Mouse (Mus musculus): Measurements from ENCODE around the gene Ogfod2. TPM values are rescaled to one million over a fixed set of nuclear protein-coding genes. Genes with fewer than 3 reads are reported as not detected.

Gene Ogfod2
- polyA plus RNA-seq, 1 experiment: 38.1 TPM

- TF ChIP-seq CTCF (IDR thresholded peaks at IDR 0.05; ENCODE audit: borderline replicate concordance, extremely low read depth, insufficient read depth, insufficient read length) (no peak), POLR2A (IDR thresholded peaks at IDR 0.05; ENCODE audit: borderline replicate concordance, extremely low read depth, insufficient read depth, insufficient read length, poor library complexity, severe bottlenecking) (no peak)
- DNase-seq (ENCODE audit: low read depth): no peak
These were observed 3.4 kb downstream of the Ogfod2 start for GRCm38 (mm10) chr5:124115531-124115930.

DNA sequence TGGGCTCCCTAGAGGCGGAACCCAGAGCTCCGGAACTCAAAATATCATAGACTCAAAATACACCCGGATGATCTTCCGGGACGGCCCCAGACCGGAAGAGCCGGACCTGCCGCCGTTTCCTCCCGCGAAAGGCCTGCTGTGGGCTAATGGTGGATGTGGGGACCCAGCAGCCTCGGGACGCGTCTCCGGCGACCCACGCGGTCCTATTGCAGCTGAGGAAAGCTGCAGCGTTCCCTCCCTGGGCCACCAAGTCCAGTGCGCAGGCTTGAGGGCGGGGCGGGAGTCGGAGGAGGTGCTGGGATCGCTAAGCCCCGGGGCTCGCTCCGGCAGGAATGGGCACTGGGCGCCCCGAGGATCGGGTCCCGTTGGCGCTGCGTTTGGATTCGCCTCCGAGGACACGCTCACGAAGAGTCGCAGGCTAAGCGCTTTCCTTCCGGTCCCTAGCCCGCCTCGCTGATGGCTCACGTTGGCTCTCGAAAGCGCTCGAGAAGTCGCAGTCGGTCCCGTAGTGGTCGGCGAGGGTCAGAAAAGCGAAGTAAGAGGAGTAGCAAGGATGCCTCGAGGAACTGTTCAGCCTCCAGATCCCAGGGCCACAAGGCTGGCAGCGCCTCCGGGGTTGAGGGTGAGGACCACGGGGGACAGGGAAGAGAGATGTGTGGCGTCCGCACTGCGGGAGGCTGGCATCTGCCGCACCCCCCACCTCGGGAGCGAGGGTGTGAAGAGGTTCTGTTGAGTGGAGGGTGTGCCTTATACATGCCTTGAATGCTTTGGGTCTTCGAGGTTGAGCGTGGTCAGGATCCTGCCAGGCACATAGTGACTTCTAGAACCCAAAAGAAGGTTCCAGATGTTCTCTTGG, 4.1 kb downstream of the Ogfod2 start, which contains the start of gene Arl6ip4:
Gene Arl6ip4, plus strand, starts transcription at position 100 of the 856 bp plus-strand sequence.
- DNase-seq (ENCODE audit: low read depth): peak; percentile 94
- TF ChIP-seq POLR2A (IDR thresholded peaks at IDR 0.05; ENCODE audit: borderline replicate concordance, extremely low read depth, insufficient read depth, insufficient read length, poor library complexity, severe bottlenecking) (peak; percentile 40; the same call in 1 of the 2 replicates), CTCF (IDR thresholded peaks at IDR 0.05; ENCODE audit: borderline replicate concordance, extremely low read depth, insufficient read depth, insufficient read length) (no peak)

DNA sequence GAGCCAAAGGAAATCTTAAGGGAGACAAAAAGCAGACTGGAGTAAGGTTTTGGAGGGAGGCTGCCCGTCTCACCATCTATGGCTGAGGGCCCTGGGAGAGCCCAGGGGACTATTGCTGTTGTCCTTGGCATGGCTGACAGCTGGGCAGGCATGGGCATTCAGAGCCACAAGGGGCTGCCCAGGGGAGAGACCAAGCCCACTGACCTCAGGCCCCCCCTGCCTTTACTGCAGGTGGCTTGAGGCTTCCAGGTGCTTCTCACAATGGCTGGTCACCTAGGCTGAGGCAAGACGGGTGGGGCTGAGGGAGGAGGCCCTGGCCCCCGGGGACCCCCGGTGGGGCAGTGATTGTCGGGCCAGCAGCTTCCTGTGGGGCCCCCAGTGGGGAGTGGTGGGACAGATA, 7.1 kb downstream of the Ogfod2 start:
- TF ChIP-seq POLR2A (IDR thresholded peaks at IDR 0.05; ENCODE audit: borderline replicate concordance, extremely low read depth, insufficient read depth, insufficient read length, poor library complexity, severe bottlenecking) (no peak), CTCF (IDR thresholded peaks at IDR 0.05; ENCODE audit: borderline replicate concordance, extremely low read depth, insufficient read depth, insufficient read length) (no peak)
- DNase-seq (ENCODE audit: low read depth): no peak

DNA sequence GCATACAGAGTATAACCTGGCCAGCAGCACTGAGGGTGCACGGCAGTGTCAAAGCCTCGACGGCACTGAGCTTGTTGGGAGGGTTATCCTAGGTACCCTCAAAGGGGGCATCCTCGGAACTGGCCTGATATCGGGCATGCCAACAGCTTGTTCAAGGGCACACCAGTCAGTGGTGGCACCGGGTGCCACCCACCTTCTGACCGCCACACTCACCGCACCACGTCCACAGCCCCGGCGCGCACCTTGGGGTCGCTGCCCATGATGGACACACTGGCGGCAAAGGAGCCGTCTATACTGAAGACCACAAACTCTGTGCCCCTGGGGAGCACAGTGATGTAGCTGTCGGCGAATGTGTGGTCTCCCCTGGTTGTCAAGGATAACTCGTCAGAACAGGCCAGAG, 10.3 kb downstream of the Ogfod2 start:
- no peak for TF ChIP-seq POLR2A (IDR thresholded peaks at IDR 0.05; ENCODE audit: borderline replicate concordance, extremely low read depth, insufficient read depth, insufficient read length, poor library complexity, severe bottlenecking)
- TF ChIP-seq CTCF (IDR thresholded peaks at IDR 0.05; ENCODE audit: borderline replicate concordance, extremely low read depth, insufficient read depth, insufficient read length): no peak
- no peak for DNase-seq (ENCODE audit: low read depth)

- no peak for TF ChIP-seq CTCF (IDR thresholded peaks at IDR 0.05; ENCODE audit: borderline replicate concordance, extremely low read depth, insufficient read depth, insufficient read length)
- TF ChIP-seq POLR2A (IDR thresholded peaks at IDR 0.05; ENCODE audit: borderline replicate concordance, extremely low read depth, insufficient read depth, insufficient read length, poor library complexity, severe bottlenecking): no peak
- no peak for DNase-seq (ENCODE audit: low read depth)
These were observed 13.0 kb downstream of the Ogfod2 start for GRCm38 (mm10) chr5:124125093-124125492.

DNA sequence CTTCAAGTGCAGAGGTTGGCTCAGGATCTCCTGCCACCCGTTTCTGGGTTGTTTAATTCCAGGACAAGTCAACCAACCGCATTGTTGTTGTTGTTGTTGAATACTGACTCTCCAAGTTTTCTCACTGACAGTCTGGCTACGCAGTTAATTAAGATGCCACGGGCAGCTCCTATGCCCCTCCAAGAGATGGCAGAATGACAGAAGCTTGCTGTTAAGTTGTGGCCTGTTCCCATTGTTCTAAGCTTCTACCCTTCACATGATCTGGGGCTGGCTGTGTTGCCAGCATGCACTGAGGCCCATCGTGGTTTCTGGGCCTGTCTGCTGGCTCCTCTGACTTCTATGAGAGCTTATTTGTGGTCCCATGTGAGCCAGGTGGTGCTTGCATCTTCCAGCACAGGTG, 22.2 kb downstream of the Ogfod2 start:
- no peak for DNase-seq (ENCODE audit: low read depth)
- TF ChIP-seq CTCF (IDR thresholded peaks at IDR 0.05; ENCODE audit: borderline replicate concordance, extremely low read depth, insufficient read depth, insufficient read length): no peak
- no peak for TF ChIP-seq POLR2A (IDR thresholded peaks at IDR 0.05; ENCODE audit: borderline replicate concordance, extremely low read depth, insufficient read depth, insufficient read length, poor library complexity, severe bottlenecking)

DNA sequence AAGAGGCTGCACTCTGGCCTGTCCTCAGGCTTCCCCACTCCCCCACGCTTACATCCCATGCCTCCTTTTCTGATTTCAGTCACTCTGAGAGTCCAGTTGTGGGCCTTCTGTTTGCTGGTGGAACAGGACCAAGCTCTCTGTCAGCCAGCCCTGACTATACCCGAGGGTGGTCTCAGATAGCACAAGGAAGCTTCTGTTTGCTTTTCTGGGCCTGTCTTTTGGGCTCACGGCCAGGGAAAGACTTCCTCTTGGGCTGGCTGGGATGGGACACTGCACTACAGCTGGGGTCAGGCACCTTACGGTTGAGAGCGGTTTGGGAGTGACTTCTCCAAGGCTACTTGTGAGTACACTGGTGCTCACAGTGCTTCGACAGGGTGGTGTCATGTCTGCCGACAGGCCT, 26.0 kb downstream of the Ogfod2 start:
- no peak for DNase-seq (ENCODE audit: low read depth)
- TF ChIP-seq POLR2A (IDR thresholded peaks at IDR 0.05; ENCODE audit: borderline replicate concordance, extremely low read depth, insufficient read depth, insufficient read length, poor library complexity, severe bottlenecking) (no peak), CTCF (IDR thresholded peaks at IDR 0.05; ENCODE audit: borderline replicate concordance, extremely low read depth, insufficient read depth, insufficient read length) (no peak)

DNA sequence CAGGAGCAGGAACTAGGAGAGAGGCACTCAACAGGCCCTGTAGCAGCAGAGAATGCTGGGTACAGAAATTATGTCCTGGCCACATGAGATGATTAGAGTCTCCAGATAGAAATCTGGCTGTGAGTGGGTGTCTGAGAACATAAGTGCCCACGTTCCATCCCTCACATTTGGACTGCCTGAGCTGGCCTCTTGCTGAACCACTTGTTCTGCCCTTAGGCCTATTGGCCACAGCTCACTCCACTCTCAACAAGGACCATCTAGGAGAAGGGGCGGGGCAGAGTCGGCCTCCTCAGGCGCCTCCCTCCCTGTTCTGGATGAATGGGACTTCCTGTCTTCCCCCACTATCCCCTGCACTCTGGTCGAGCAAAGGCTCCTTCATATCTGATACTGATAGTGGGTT, 36.9 kb downstream of the Ogfod2 start:
- no peak for DNase-seq (ENCODE audit: low read depth)
- TF ChIP-seq POLR2A (IDR thresholded peaks at IDR 0.05; ENCODE audit: borderline replicate concordance, extremely low read depth, insufficient read depth, insufficient read length, poor library complexity, severe bottlenecking) (no peak), CTCF (IDR thresholded peaks at IDR 0.05; ENCODE audit: borderline replicate concordance, extremely low read depth, insufficient read depth, insufficient read length) (no peak)

- DNase-seq (ENCODE audit: low read depth): no peak
- TF ChIP-seq CTCF (IDR thresholded peaks at IDR 0.05; ENCODE audit: borderline replicate concordance, extremely low read depth, insufficient read depth, insufficient read length): no peak
- no peak for TF ChIP-seq POLR2A (IDR thresholded peaks at IDR 0.05; ENCODE audit: borderline replicate concordance, extremely low read depth, insufficient read depth, insufficient read length, poor library complexity, severe bottlenecking)
These were observed 38.8 kb downstream of the Ogfod2 start for GRCm38 (mm10) chr5:124150895-124151294.

DNA sequence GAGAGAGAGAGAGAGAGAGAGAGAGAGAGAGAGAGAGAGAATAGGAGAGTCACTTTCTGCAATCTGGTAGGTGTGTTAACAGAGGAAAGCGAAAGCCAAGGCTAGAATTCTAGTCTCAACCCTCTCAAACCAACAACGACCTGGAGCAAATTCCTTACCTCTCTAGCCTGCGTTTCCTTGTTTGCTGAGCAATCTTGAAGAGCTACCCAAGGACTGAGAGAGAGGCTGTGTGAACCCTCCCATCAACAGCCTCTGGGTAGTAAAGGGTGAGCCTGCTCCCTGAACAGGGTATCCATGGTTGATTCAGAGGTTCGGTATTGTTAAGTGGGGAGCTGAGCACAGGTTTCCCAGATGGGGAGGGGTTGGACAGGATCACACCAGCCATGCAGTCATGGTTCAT, 40.6 kb downstream of the Ogfod2 start:
- DNase-seq (ENCODE audit: low read depth): no peak
- TF ChIP-seq CTCF (IDR thresholded peaks at IDR 0.05; ENCODE audit: borderline replicate concordance, extremely low read depth, insufficient read depth, insufficient read length) (no peak), POLR2A (IDR thresholded peaks at IDR 0.05; ENCODE audit: borderline replicate concordance, extremely low read depth, insufficient read depth, insufficient read length, poor library complexity, severe bottlenecking) (no peak)

GRCm38 (mm10) chr5:124155943-124156342, 43.8 kb downstream of the Ogfod2 start:
- DNase-seq (ENCODE audit: low read depth): no peak
- TF ChIP-seq CTCF (IDR thresholded peaks at IDR 0.05; ENCODE audit: borderline replicate concordance, extremely low read depth, insufficient read depth, insufficient read length) (no peak), POLR2A (IDR thresholded peaks at IDR 0.05; ENCODE audit: borderline replicate concordance, extremely low read depth, insufficient read depth, insufficient read length, poor library complexity, severe bottlenecking) (no peak)

GRCm38 (mm10) chr5:124158305-124158704, 46.2 kb downstream of the Ogfod2 start:
- TF ChIP-seq CTCF (IDR thresholded peaks at IDR 0.05; ENCODE audit: borderline replicate concordance, extremely low read depth, insufficient read depth, insufficient read length) (no peak), POLR2A (IDR thresholded peaks at IDR 0.05; ENCODE audit: borderline replicate concordance, extremely low read depth, insufficient read depth, insufficient read length, poor library complexity, severe bottlenecking) (no peak)
- no peak for DNase-seq (ENCODE audit: low read depth)

Data from brain, embryonic 14.5 days (tissue).